Mouse (Mus musculus) small intestine, adult 2 months (tissue): ENCODE results near the gene Hectd1.

Experiments
- CTCF ChIP-seq: fragments of 200-500 bp; IDR thresholded peaks from 2 replicates; pipeline ENCODE4 v1.5.1; 2012; ENCODE audit warnings: low read depth, mild to moderate bottlenecking, control low read depth, inconsistent platforms, low read length, moderate library complexity, mixed read lengths; ENCODE audit not compliant: insufficient replicate concordance, insufficient read length; ENCODE audit errors: extremely low read depth
- POLR2A ChIP-seq: fragments of 200-500 bp; IDR thresholded peaks from 2 replicates; pipeline ENCODE4 v1.6.1; 2012; ENCODE audit warnings: low read depth, mild to moderate bottlenecking, control low read depth, inconsistent platforms, low read length, moderate library complexity

DNA sequence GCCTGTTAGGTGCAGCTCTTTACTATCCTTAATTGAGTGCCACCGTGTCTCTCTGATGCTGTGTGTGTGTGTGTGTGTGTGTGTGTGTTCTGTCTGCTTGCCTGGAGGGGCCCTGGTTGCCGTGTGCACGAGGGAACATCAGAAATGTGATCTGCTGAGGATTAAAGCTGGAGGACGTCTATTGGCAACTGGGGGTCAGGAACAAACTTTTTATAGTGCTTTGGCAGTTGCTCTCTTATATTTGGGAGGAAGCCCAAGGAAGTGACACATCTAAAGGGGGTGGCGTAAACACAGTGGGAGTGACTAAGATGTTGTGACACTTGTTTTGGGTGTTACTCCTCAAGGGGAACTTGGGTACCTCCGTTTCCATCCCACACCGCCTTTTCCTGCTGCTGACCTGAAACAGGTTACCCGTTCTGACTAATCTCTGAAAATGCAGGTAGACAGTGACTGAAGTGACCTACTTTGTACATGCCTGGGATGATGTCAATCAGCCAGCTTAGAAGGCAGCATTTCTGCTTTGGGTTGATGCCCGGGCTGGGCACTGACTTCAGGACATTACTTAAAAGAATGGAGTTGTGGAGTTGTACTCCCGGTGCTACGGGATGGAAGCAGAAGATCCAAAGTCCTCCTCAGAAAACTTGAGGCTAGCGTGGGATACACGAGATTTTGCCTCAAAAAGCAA, 37.0 kb upstream of the Hectd1 start:
- TF ChIP-seq POLR2A (no peak), CTCF (no peak)
